Mouse (Mus musculus): ENCODE measurements around the gene Them7. TPM values are rescaled to one million over a fixed set of nuclear protein-coding genes. Genes with fewer than 3 reads are reported as not detected.

The Them7 gene
- polyA plus RNA-seq, 1 experiment, result not detected

DNA sequence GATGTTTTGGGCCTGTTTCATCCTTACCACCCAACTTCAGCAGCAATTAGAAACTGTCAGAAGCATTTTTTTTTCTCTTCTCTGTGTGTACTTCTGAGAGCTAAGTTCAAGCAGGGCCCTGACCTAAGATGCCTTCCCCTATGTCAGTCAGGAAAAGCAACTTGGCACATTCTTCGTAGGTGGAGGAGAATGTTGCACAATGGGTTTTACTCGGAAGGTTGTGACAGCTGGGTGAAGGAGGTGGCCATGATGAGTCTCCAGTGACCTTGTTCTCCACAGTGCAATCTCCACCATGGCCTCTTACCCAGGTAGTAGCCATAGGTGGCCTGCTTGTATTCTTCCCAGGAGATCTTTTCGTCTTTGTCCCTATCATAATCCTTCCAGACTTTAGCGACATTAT lies 170.3 kb downstream of the Them7 start:
- no peak for TF ChIP-seq POLR2A (IDR thresholded peaks at IDR 0.05; ENCODE audit: extremely low read depth, insufficient read depth, low read length)
- TF ChIP-seq CTCF (IDR thresholded peaks at IDR 0.05; ENCODE audit: extremely low read depth, insufficient read depth, low read length), result no peak
- Histone ChIP-seq H3K4me1 (ENCODE audit: control insufficient read depth, insufficient read depth, low read length) (no peaks in the 10 kb centered on the region), H3K27ac (ENCODE audit: insufficient read depth, low read length) (no peak overlapping the region), H3K4me3 (ENCODE audit: insufficient read depth, low read length) (no peak overlapping the region)

DNA sequence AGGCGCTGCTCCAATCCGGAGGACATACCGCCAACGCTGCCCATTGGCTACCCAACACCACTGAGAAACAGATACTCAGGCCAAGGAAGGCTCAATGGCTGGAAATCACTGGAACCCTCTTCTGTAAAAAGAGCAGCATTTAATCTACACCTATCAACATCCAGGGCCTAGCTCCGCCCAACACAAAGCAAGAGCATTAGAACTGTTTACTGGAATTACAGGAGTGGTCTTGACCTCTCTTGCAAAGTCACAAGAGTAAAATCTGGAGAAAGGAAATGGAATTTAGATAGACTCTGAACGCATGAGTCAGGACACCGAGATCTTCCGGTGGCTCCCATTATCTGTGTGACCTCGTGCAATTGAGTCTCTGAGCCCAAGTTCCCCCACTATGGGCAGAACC lies 171.9 kb downstream of the Them7 start:
- Histone ChIP-seq H3K4me1 (ENCODE audit: control insufficient read depth, insufficient read depth, low read length) (no peaks in the 10 kb centered on the region), H3K27ac (ENCODE audit: insufficient read depth, low read length) (no peak overlapping the region), H3K4me3 (ENCODE audit: insufficient read depth, low read length) (no peak overlapping the region)
- TF ChIP-seq POLR2A (IDR thresholded peaks at IDR 0.05; ENCODE audit: extremely low read depth, insufficient read depth, low read length), result no peak
- TF ChIP-seq CTCF (IDR thresholded peaks at IDR 0.05; ENCODE audit: extremely low read depth, insufficient read depth, low read length), result no peak

DNA sequence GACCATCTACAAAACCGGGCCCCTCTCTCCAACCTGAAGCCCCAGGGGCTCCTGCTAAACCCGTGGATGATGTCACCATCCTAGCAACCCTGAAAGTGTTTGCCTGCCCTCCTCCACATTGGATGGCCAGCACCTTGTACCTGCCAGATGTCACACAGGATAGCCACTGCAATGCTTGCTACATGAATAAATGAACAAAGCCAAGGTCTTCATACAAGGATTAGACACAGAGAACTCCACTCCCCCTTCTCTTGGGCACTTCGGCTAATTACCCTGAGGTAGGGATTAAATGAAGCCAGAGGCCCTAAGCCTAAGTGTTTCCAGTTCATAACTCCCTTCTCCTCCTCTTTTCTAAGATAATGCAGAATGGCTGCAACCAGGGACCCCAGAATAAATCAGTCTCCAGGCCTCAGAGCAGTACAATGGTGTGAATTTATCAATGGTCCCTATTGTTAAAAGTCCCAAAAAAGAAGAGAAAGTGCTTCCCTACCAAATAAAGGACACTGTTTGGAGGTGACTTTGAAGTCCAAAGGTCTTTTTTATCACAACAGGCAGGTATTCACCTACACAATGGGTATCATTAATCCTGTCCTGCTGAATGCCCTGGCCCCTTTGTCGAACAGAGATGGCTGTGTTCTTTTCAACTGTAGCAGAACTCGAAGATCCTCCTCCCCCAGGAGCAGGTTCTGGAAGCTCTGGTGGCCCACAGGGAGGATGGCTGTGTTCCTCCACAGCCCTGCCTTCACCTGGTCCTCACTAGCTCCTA lies 173.5 kb downstream of the Them7 start:
- peak overlapping the region; percentile 94; the same call in 1 of the 2 replicates for H3K4me3 ChIP-seq (ENCODE audit: insufficient read depth, low read length)
- no peak for TF ChIP-seq POLR2A (IDR thresholded peaks at IDR 0.05; ENCODE audit: extremely low read depth, insufficient read depth, low read length)
- TF ChIP-seq CTCF (IDR thresholded peaks at IDR 0.05; ENCODE audit: extremely low read depth, insufficient read depth, low read length), result no peak
- no peaks in the 10 kb centered on the region for H3K4me1 ChIP-seq (ENCODE audit: control insufficient read depth, insufficient read depth, low read length)
- H3K27ac ChIP-seq (ENCODE audit: insufficient read depth, low read length), result no peak overlapping the region

DNA sequence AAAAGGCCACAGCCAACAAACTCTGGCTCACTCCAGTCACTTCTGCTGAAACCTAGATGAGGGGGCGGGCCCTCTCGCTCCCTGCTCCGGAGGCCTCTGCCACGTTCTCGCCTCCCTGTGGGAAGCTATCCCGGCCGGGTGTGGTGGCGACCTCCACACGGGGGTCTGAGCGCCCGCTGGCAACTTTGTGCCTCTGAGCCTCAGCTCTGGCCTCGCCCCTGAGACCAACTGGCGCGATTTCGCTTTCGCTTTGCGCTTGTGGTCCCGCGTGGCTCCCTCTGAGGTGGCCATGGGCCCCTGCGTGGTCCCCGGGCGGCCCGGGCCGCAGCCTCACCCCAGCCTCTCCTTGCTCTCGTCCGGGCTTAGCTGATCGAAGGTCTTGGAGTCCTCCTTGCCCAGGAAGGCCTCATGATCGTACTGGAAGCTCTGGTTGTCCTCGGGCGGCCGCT lies 174.5 kb downstream of the Them7 start:
- peak overlapping the region; percentile 94 for H3K4me3 ChIP-seq (ENCODE audit: insufficient read depth, low read length)
- H3K4me1 ChIP-seq (ENCODE audit: control insufficient read depth, insufficient read depth, low read length), result no peaks in the 10 kb centered on the region
- TF ChIP-seq CTCF (IDR thresholded peaks at IDR 0.05; ENCODE audit: extremely low read depth, insufficient read depth, low read length) (no peak), POLR2A (IDR thresholded peaks at IDR 0.05; ENCODE audit: extremely low read depth, insufficient read depth, low read length) (no peak)
- no peak overlapping the region for H3K27ac ChIP-seq (ENCODE audit: insufficient read depth, low read length)

DNA sequence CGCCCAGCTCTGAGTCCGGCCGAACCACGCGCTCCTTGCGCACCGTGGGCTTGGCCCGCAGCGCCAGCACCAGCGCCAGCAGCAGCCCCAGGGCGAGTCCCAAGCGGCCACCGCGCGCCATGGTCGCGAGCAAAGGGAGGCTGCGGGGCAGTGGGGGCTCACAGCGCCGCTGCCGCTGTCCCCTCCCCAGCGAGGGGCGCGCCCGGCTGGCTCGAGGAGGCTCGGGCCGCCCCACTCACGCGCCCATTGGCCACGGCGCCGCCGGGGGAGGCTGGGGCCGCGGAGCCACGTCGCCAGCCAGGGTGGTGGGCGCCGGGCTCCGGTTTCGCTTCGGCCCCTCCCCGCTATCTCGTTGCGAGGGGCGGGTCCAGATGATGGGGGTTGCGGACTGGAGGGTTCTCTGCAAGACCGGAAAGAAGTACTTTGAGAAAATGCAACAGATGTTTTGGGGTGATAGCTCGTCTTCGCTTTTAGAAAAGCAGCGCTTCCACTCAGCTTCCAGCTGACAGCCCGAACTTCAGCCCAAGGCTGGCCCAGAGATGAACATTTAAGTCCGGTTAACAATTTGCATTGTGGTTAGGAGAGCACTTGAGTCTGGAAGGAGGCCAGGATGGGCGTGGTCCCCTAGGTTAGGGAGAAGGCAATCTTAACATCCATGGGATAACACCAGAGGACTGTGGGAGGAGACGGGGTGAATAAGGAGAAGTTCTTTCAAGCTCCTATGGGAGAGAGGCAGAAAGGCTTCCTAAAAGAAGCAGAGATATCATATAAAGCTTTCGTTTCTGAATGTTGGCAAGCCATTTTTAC lies 175.2 kb downstream of the Them7 start, which contains the start of gene Rcn1:
Rcn1 (minus strand) TSS at position 235 of the 807 bp plus-strand sequence.
- TF ChIP-seq POLR2A (IDR thresholded peaks at IDR 0.05; ENCODE audit: extremely low read depth, insufficient read depth, low read length), result no peak
- no peak for TF ChIP-seq CTCF (IDR thresholded peaks at IDR 0.05; ENCODE audit: extremely low read depth, insufficient read depth, low read length)
- peak within 1 kb of the TSS; percentile 94 for H3K4me3 ChIP-seq (ENCODE audit: insufficient read depth, low read length)
- H3K27ac ChIP-seq (ENCODE audit: insufficient read depth, low read length), result no peak within 1 kb of the TSS
- H3K4me1 ChIP-seq (ENCODE audit: control insufficient read depth, insufficient read depth, low read length), result no peaks in the 10 kb centered on the region

DNA sequence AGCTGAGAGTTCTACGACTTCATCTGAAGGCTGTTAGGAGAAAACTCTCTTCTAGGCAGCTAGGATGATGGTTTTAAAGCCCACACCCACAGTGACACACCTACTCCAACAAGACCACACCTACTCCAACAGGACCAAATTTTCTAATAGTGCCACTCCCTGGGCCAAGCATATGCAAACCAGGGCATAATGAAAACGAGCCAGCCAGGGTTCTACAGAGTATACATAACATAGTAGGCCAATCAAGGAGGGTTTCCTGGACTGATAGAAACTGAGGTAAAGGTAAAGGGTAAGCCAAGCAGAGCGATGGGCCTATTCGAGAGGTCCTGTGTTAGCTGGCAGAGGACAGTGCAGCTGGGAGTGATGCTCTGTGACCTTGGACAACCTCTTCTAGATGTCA lies 176.4 kb downstream of the Them7 start:
- no peak overlapping the region for H3K4me3 ChIP-seq (ENCODE audit: insufficient read depth, low read length)
- no peak overlapping the region for H3K27ac ChIP-seq (ENCODE audit: insufficient read depth, low read length)
- no peak for TF ChIP-seq CTCF (IDR thresholded peaks at IDR 0.05; ENCODE audit: extremely low read depth, insufficient read depth, low read length)
- no peak for TF ChIP-seq POLR2A (IDR thresholded peaks at IDR 0.05; ENCODE audit: extremely low read depth, insufficient read depth, low read length)
- H3K4me1 ChIP-seq (ENCODE audit: control insufficient read depth, insufficient read depth, low read length), result no peaks in the 10 kb centered on the region

DNA sequence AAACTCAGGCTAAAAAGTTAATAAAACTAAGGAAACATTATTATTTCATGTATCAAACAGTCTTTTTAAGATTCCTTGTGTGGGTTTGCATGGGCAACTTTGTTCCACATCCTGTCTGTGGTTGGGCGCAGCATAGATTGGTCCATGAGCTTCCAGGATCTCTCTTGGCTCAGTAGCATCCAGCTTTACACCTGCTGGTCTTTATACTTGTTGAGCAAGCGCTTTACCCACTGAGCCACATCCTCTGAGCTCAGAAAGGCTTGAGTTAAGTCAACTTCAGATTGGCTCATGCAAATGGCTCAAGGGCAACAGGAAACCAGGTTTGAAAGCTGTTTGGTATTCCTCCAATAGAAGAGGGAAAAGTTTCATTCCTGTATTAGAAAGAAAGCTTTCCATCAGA lies 178.1 kb downstream of the Them7 start:
- Histone ChIP-seq H3K4me1 (ENCODE audit: control insufficient read depth, insufficient read depth, low read length) (no peaks in the 10 kb centered on the region), H3K4me3 (ENCODE audit: insufficient read depth, low read length) (no peak overlapping the region), H3K27ac (ENCODE audit: insufficient read depth, low read length) (no peak overlapping the region)
- no peak for TF ChIP-seq CTCF (IDR thresholded peaks at IDR 0.05; ENCODE audit: extremely low read depth, insufficient read depth, low read length)
- no peak for TF ChIP-seq POLR2A (IDR thresholded peaks at IDR 0.05; ENCODE audit: extremely low read depth, insufficient read depth, low read length)

DNA sequence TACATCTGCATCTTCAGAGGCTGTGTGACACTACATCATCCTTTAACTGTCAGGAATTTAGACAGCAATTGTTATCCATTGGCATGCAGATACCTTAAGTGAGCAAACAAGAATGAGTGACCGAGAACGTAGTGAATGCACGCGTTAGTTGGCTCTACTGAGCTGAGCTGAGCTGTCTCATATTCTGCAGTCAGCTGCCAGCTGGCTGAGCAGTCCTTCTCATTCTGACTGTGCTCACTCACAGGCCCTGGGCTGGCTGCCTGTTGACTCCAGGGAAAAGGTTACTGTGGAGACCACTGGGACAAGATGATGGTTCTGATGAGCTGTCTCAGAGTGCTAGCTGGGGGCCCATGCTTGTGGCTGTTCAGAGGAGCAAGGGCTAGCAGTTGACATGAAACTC lies 184.4 kb downstream of the Them7 start:
- Histone ChIP-seq H3K4me1 (ENCODE audit: control insufficient read depth, insufficient read depth, low read length) (0 out of 2 replicates have a peak, but pooled peaks cover 1% of the 10 kb centered on the region), H3K27ac (ENCODE audit: insufficient read depth, low read length) (no peak overlapping the region), H3K4me3 (ENCODE audit: insufficient read depth, low read length) (no peak overlapping the region)
- TF ChIP-seq POLR2A (IDR thresholded peaks at IDR 0.05; ENCODE audit: extremely low read depth, insufficient read depth, low read length) (no peak), CTCF (IDR thresholded peaks at IDR 0.05; ENCODE audit: extremely low read depth, insufficient read depth, low read length) (no peak)

DNA sequence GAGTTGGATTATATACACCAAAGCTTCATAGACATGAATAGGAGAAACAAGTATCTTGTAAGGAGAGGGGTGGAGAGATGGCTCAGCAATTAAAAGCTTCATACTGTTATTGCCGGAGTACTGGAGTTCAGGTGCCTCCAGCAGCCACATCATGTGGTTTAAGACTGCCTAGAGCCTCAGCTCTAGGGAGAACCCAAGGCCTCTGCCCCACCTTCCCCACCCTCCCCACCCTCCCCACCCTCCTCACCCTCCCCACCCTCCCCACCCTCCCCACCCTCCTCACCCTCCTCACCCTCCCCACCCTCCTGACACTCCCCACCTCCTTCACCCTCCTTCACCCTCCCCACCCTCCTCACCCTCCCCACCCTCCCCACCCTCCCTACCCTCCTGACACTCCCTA lies 185.1 kb downstream of the Them7 start:
- Histone ChIP-seq H3K4me3 (ENCODE audit: insufficient read depth, low read length) (no peak overlapping the region), H3K27ac (ENCODE audit: insufficient read depth, low read length) (no peak overlapping the region), H3K4me1 (ENCODE audit: control insufficient read depth, insufficient read depth, low read length) (0 out of 2 replicates have a peak, but pooled peaks cover 1% of the 10 kb centered on the region)
- TF ChIP-seq POLR2A (IDR thresholded peaks at IDR 0.05; ENCODE audit: extremely low read depth, insufficient read depth, low read length), result no peak
- TF ChIP-seq CTCF (IDR thresholded peaks at IDR 0.05; ENCODE audit: extremely low read depth, insufficient read depth, low read length), result no peak

Measured in cortical plate, adult 2 months (tissue).